Mouse (Mus musculus) forebrain, embryonic 10.5 days (tissue): ENCODE measurements around the gene Stk35. TPM values are rescaled to one million over a fixed set of nuclear protein-coding genes. Genes with fewer than 3 reads are reported as not detected.

ENCODE experiments used
- DNase-seq: peaks from one replicate; pipeline ENCODE4 v3.0.0-alpha.2; 2017; ENCODE audit warnings: low spot score; ENCODE audit errors: extremely low spot score
- H3K27ac ChIP-seq: fragments of 300-500 bp; sonication (generic); 2 replicates; pipeline ENCODE4 v1.5.1; 2016; ENCODE audit warnings: mild to moderate bottlenecking
- H3K27me3 ChIP-seq: fragments of 300-500 bp; sonication (generic); 2 replicates; pipeline ENCODE4 v1.6.1; 2016; ENCODE audit warnings: mild to moderate bottlenecking; ENCODE audit not compliant: poor library complexity, severe bottlenecking
- H3K36me3 ChIP-seq: fragments of 300-500 bp; sonication (generic); replicated peaks from 2 replicates; pipeline ENCODE4 v1.6.1; 2016; ENCODE audit warnings: mild to moderate bottlenecking, moderate library complexity
- H3K4me1 ChIP-seq: fragments of 300-500 bp; sonication (generic); 2 replicates; pipeline ENCODE4 v1.6.1; 2016
- H3K4me3 ChIP-seq: fragments of 300-500 bp; sonication (generic); 2 replicates; pipeline ENCODE4 v1.5.1; 2016; ENCODE audit warnings: mild to moderate bottlenecking, moderate library complexity
- H3K9me3 ChIP-seq: fragments of 300-500 bp; sonication (generic); 2 replicates; pipeline ENCODE4 v1.6.1; 2016; ENCODE audit warnings: mild to moderate bottlenecking, moderate library complexity
- WGBS: fragments of 180-500 bp; shearing (Covaris S2); methylation state at CpG from one replicate; pipeline ENCODE4 v1.1.7; 2016; 5-methylcytosine and 5-hydroxymethylcytosine counted together
- polyA plus RNA-seq: library from polyadenylated mRNA; unstranded; fragments of >200 nt; fragmentation: Nextera tagmentation; extraction: Ambion mirVana; gene quantifications from 2 replicates; pipeline ENCODE4 v1.2.1, GENCODE M21; 2016

The Stk35 gene
- polyA plus RNA-seq, 1 experiment from 2014 or later = 13.8 TPM

GRCm38 (mm10) chr2:129818868-129819267, 18.6 kb downstream of the Stk35 start:
- Histone ChIP-seq H3K4me3 (no peak overlapping the region), H3K9me3 (no peaks in the 10 kb centered on the region), H3K27ac (no peak overlapping the region), H3K36me3 (peaks cover 100% of the 10 kb centered on the region), H3K27me3 (no peaks in the 10 kb centered on the region), H3K4me1 (no peaks in the 10 kb centered on the region)
- 95% methylated on average over 2 of the region's 2 CpGs for WGBS
- DNase-seq = no peak

GRCm38 (mm10) chr2:129819531-129819930, 19.2 kb downstream of the Stk35 start:
- 84% methylated on average over 2 of the region's 2 CpGs for WGBS
- Histone ChIP-seq H3K9me3 (no peaks in the 10 kb centered on the region), H3K27me3 (no peaks in the 10 kb centered on the region), H3K36me3 (peaks cover 100% of the 10 kb centered on the region), H3K4me3 (no peak overlapping the region), H3K4me1 (no peaks in the 10 kb centered on the region), H3K27ac (no peak overlapping the region)
- DNase-seq = no peak

GRCm38 (mm10) chr2:129819951-129820350, 19.6 kb downstream of the Stk35 start:
- 98% methylated on average over 1 of the region's 1 CpGs for WGBS
- no peak for DNase-seq
- Histone ChIP-seq H3K36me3 (peaks cover 96% of the 10 kb centered on the region), H3K4me3 (no peak overlapping the region), H3K9me3 (no peaks in the 10 kb centered on the region), H3K4me1 (no peaks in the 10 kb centered on the region), H3K27ac (no peak overlapping the region), H3K27me3 (no peaks in the 10 kb centered on the region)

- Histone ChIP-seq H3K27me3 (no peaks in the 10 kb centered on the region), H3K36me3 (peaks cover 95% of the 10 kb centered on the region), H3K4me1 (no peaks in the 10 kb centered on the region), H3K9me3 (no peaks in the 10 kb centered on the region), H3K4me3 (no peak overlapping the region), H3K27ac (no peak overlapping the region)
- WGBS = 93% methylated on average over 8 of the region's 8 CpGs
- no peak for DNase-seq
These were observed 20.7 kb downstream of the Stk35 start for GRCm38 (mm10) chr2:129821021-129821420.

GRCm38 (mm10) chr2:129821568-129821967, 21.3 kb downstream of the Stk35 start:
- no peaks in the 10 kb centered on the region for H3K27me3 ChIP-seq
- WGBS = 93% methylated on average over 5 of the region's 5 CpGs
- peaks cover 95% of the 10 kb centered on the region for H3K36me3 ChIP-seq

GRCm38 (mm10) chr2:129823310-129823709, 23.0 kb downstream of the Stk35 start:
- H3K36me3 ChIP-seq = peaks cover 95% of the 10 kb centered on the region

More at GRCm38 (mm10) chr2:129821568-129821967, 21.3 kb downstream of the Stk35 start:
- Histone ChIP-seq H3K9me3 (no peaks in the 10 kb centered on the region), H3K27ac (no peak overlapping the region), H3K4me1 (no peaks in the 10 kb centered on the region), H3K4me3 (no peak overlapping the region)
- DNase-seq = no peak

GRCm38 (mm10) chr2:129824254-129824653, 23.9 kb downstream of the Stk35 start:
- H3K4me3 ChIP-seq = no peak overlapping the region
- 92% methylated on average over 6 of the region's 6 CpGs for WGBS

More at GRCm38 (mm10) chr2:129823310-129823709, 23.0 kb downstream of the Stk35 start:
- WGBS = 88% methylated on average over 2 of the region's 2 CpGs
- H3K27ac ChIP-seq = no peak overlapping the region
- H3K4me1 ChIP-seq = no peaks in the 10 kb centered on the region
- no peak overlapping the region for H3K4me3 ChIP-seq
- H3K27me3 ChIP-seq = no peaks in the 10 kb centered on the region
- H3K9me3 ChIP-seq = no peaks in the 10 kb centered on the region
- DNase-seq = no peak

GRCm38 (mm10) chr2:129826141-129826540, 25.8 kb downstream of the Stk35 start:
- H3K27me3 ChIP-seq = no peaks in the 10 kb centered on the region
- H3K36me3 ChIP-seq = peaks cover 95% of the 10 kb centered on the region
- DNase-seq = no peak
- H3K27ac ChIP-seq = no peak overlapping the region
- H3K4me3 ChIP-seq = no peak overlapping the region
- no peaks in the 10 kb centered on the region for H3K9me3 ChIP-seq
- no peaks in the 10 kb centered on the region for H3K4me1 ChIP-seq
- 96% methylated on average over 3 of the region's 3 CpGs for WGBS

More at GRCm38 (mm10) chr2:129824254-129824653, 23.9 kb downstream of the Stk35 start:
- DNase-seq = no peak
- Histone ChIP-seq H3K36me3 (peaks cover 95% of the 10 kb centered on the region), H3K27ac (no peak overlapping the region), H3K4me1 (no peaks in the 10 kb centered on the region), H3K9me3 (no peaks in the 10 kb centered on the region), H3K27me3 (no peaks in the 10 kb centered on the region)

GRCm38 (mm10) chr2:129832993-129833392, 32.7 kb downstream of the Stk35 start:
- Histone ChIP-seq H3K36me3 (peaks cover 48% of the 10 kb centered on the region), H3K9me3 (no peaks in the 10 kb centered on the region), H3K4me3 (no peak overlapping the region), H3K27ac (no peak overlapping the region), H3K27me3 (no peaks in the 10 kb centered on the region), H3K4me1 (no peaks in the 10 kb centered on the region)
- WGBS = 80% methylated on average over 4 of the region's 4 CpGs
- DNase-seq = no peak

- WGBS = 86% methylated on average over 1 of the region's 1 CpGs
These were observed 33.9 kb downstream of the Stk35 start for GRCm38 (mm10) chr2:129834221-129834620.

GRCm38 (mm10) chr2:129834881-129835280, 34.6 kb downstream of the Stk35 start:
- Histone ChIP-seq H3K9me3 (no peaks in the 10 kb centered on the region), H3K4me1 (no peaks in the 10 kb centered on the region), H3K27me3 (no peaks in the 10 kb centered on the region), H3K27ac (no peak overlapping the region), H3K36me3 (peaks cover 29% of the 10 kb centered on the region), H3K4me3 (no peak overlapping the region)
- no peak for DNase-seq
- WGBS = 91% methylated on average over 6 of the region's 6 CpGs

More at GRCm38 (mm10) chr2:129834221-129834620, 33.9 kb downstream of the Stk35 start:
- H3K36me3 ChIP-seq = peaks cover 36% of the 10 kb centered on the region
- H3K27me3 ChIP-seq = no peaks in the 10 kb centered on the region
- H3K9me3 ChIP-seq = no peaks in the 10 kb centered on the region
- H3K4me1 ChIP-seq = no peaks in the 10 kb centered on the region
- DNase-seq = no peak
- no peak overlapping the region for H3K4me3 ChIP-seq
- no peak overlapping the region for H3K27ac ChIP-seq

- Histone ChIP-seq H3K36me3 (peaks cover 10% of the 10 kb centered on the region), H3K27me3 (no peaks in the 10 kb centered on the region), H3K9me3 (no peaks in the 10 kb centered on the region), H3K4me3 (no peak overlapping the region), H3K4me1 (no peaks in the 10 kb centered on the region), H3K27ac (no peak overlapping the region)
- 79% methylated on average over 1 of the region's 1 CpGs for WGBS
- no peak for DNase-seq
These were observed 36.6 kb downstream of the Stk35 start for GRCm38 (mm10) chr2:129836921-129837320.

GRCm38 (mm10) chr2:129838321-129838720, 38.0 kb downstream of the Stk35 start:
- WGBS = 90% methylated on average over 1 of the region's 1 CpGs
- DNase-seq = no peak
- no peaks in the 10 kb centered on the region for H3K4me1 ChIP-seq
- H3K9me3 ChIP-seq = no peaks in the 10 kb centered on the region
- H3K27ac ChIP-seq = no peak overlapping the region
- no peak overlapping the region for H3K4me3 ChIP-seq
- H3K27me3 ChIP-seq = no peaks in the 10 kb centered on the region
- no peaks in the 10 kb centered on the region for H3K36me3 ChIP-seq

GRCm38 (mm10) chr2:129845826-129846225, 45.5 kb downstream of the Stk35 start:
- Histone ChIP-seq H3K36me3 (no peaks in the 10 kb centered on the region), H3K4me1 (no peaks in the 10 kb centered on the region), H3K4me3 (no peak overlapping the region), H3K9me3 (no peaks in the 10 kb centered on the region), H3K27ac (no peak overlapping the region), H3K27me3 (no peaks in the 10 kb centered on the region)
- WGBS = 92% methylated on average over 3 of the region's 3 CpGs
- no peak for DNase-seq
